Mouse (Mus musculus) lung, postnatal 0 days (tissue): ENCODE data around the gene Grk4. TPM values are rescaled to one million over a fixed set of nuclear protein-coding genes. Genes with fewer than 3 reads are reported as not detected.
A peak's percentile ranks its signal among the peaks of the same experiment; 100 is the strongest.

Source experiments
- ATAC-seq: fragments of 200-750 bp; cut with Nextera tagmentation; 2 replicates; pipeline ENCODE4 v1.8.0; 2017; ENCODE audit warnings: moderate library complexity
- DNase-seq: peaks from one replicate; pipeline ENCODE4 v3.0.0-alpha.2; 2016; ENCODE audit warnings: low spot score
- H3K27ac ChIP-seq: fragments of 300-500 bp; sonication (generic); 2 replicates; pipeline ENCODE4 v1.5.1; 2014; ENCODE audit warnings: antibody characterized with exemption, mild to moderate bottlenecking, low read length, mixed read lengths
- H3K27me3 ChIP-seq: fragments of 300-500 bp; sonication (generic); replicated peaks from 2 replicates; pipeline ENCODE4 v1.6.1; 2014; ENCODE audit warnings: low read length, mixed read lengths; ENCODE audit not compliant: insufficient read depth
- H3K36me3 ChIP-seq: fragments of 300-500 bp; sonication (generic); 2 replicates; pipeline ENCODE4 v1.6.1; 2014; ENCODE audit warnings: low read length, mixed read lengths; ENCODE audit not compliant: insufficient read depth
- H3K4me1 ChIP-seq: fragments of 300-500 bp; sonication (generic); 2 replicates; pipeline ENCODE4 v1.6.1; 2014; ENCODE audit warnings: antibody characterized with exemption, low read depth, low read length, mixed read lengths; ENCODE audit not compliant: insufficient read depth
- H3K4me2 ChIP-seq: fragments of 300-500 bp; sonication (generic); replicated peaks from 2 replicates; pipeline ENCODE4 v1.6.1; 2014; ENCODE audit warnings: low read depth, mild to moderate bottlenecking, low read length, moderate library complexity, mixed read lengths
- H3K4me3 ChIP-seq: fragments of 300-500 bp; sonication (generic); 2 replicates; pipeline ENCODE4 v1.5.1; 2014; ENCODE audit warnings: low read depth, low read length
- H3K9ac ChIP-seq: fragments of 300-500 bp; sonication (generic); replicated peaks from 2 replicates; pipeline ENCODE4 v1.6.1; 2014; ENCODE audit warnings: low read depth, mild to moderate bottlenecking
- H3K9me3 ChIP-seq: fragments of 300-500 bp; sonication (generic); 2 replicates; pipeline ENCODE4 v1.6.1; 2016; ENCODE audit warnings: low read length, mixed read lengths
- CTCF ChIP-seq: IDR thresholded peaks from 2 replicates; pipeline ENCODE4 v1.5.1; 2016; ENCODE audit warnings: antibody characterized with exemption, mild to moderate bottlenecking
- EP300 ChIP-seq: IDR thresholded peaks from 2 replicates; pipeline ENCODE4 v1.6.1; 2016; ENCODE audit warnings: antibody characterized with exemption, mild to moderate bottlenecking, control low read depth
- WGBS: fragments of 180-500 bp; shearing (Covaris S2); extraction: QIAGEN DNeasy Blood & Tissue Kit; methylation state at CpG from one replicate; pipeline ENCODE4 v1.1.7; 2014; 5-methylcytosine and 5-hydroxymethylcytosine counted together
- polyA plus RNA-seq: library from polyadenylated mRNA; unstranded; fragments of >200 nt; fragmentation: Nextera tagmentation; extraction: Ambion mirVana; gene quantifications from 2 replicates; pipeline ENCODE4 v1.2.1, GENCODE M21; 2015

Grk4 gene
- polyA plus RNA-seq, 1 experiment from 2014 or later: 5.1 TPM

DNA sequence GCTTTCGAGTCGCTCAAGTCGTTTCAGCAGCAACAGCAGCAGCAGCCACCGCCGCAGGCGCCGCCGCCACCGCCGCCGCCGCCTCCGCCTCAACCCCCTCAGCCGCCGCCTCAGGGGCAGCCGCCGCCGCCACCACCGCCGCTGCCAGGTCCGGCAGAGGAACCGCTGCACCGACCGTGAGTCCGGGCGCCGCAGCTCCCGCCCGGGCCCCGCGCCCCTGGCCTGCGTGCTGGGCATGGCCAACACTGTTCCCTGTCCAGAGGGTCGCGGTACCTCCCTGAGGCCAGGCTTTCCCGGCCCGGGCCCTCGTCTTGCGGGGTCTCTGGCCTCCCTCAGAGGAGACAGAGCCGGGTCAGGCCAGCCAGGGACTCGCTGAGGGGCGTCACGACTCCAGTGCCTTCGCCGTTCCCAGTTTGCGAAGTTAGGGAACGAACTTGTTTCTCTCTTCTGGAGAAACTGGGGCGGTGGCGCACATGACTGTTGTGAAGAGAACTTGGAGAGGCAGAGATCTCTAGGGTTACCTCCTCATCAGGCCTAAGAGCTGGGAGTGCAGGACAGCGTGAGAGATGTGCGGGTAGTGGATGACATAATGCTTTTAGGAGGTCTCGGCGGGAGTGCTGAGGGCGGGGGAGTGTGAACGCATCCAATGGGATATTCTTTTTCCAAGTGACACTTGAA is 101.9 kb downstream of the Grk4 start:
- H3K9ac ChIP-seq: peak overlapping the region; percentile 92
- H3K27me3 ChIP-seq: no peaks in the 10 kb centered on the region
- H3K36me3 ChIP-seq: no peaks in the 10 kb centered on the region
- H3K4me3 ChIP-seq: peak overlapping the region; percentile 87
- H3K4me1 ChIP-seq: no peaks in the 10 kb centered on the region
- DNase-seq (peak; percentile 67), ATAC-seq (peak; percentile 37)
- 0% methylated on average over 32 of the region's 54 CpGs for WGBS
- H3K9me3 ChIP-seq: no peaks in the 10 kb centered on the region
- no peak for TF ChIP-seq CTCF
- TF ChIP-seq EP300: no peak
- peak overlapping the region; percentile 74 for H3K4me2 ChIP-seq
- H3K27ac ChIP-seq: peak overlapping the region; percentile 64

DNA sequence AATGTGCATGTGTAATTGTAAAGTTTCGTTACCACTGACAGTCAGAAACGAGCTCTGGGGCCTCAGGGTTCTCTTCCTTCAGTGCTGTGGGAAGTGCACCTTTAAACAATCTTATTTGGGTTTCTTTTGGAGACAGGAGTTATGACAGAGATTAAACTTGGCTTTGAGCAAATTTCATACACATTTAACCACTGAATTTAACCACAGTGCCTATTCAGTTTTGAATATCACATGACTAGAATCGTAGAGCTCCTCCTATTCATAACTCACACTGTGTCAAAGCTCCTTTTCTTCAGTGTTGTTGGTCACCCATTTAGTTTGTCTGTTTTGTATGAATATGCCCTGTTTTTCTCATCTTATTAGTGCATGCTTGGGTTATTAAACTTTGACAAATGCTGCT is 111.6 kb downstream of the Grk4 start:
- no peaks in the 10 kb centered on the region for H3K36me3 ChIP-seq
- 93% methylated on average over 3 of the region's 3 CpGs for WGBS

DNA sequence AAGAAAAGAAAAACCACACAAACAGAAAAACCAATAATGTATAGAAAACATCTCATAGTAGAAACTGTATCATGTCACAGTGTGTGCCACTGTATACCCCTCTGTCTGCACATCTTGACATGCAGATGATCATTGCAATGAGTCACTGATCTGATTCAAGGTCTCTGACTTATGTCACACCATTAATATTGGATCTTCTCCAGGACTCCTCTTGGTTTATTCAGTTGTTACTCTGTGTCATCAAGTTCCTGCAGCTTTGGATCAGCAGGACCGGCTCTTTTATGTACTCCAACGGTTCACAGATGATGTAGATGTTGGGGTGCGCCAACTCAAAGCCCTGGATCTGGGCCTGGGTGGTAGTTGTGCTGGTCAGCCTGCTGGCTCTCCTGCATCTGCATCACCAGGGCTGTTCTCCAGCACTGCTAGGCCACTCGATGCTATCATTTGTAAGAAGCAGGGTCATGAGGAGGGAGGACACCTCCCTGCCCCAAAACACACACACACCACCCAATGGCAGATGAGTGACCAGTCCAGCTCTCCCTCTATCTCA is 112.6 kb downstream of the Grk4 start:
- Histone ChIP-seq H3K4me3 (no peak overlapping the region), H3K9ac (no peak overlapping the region), H3K36me3 (no peaks in the 10 kb centered on the region), H3K9me3 (no peaks in the 10 kb centered on the region), H3K27me3 (no peaks in the 10 kb centered on the region), H3K4me1 (no peaks in the 10 kb centered on the region), H3K27ac (no peak overlapping the region), H3K4me2 (no peak overlapping the region)
- TF ChIP-seq CTCF (no peak), EP300 (no peak)
- WGBS: 82% methylated on average over 4 of the region's 4 CpGs
- ATAC-seq (no peak), DNase-seq (no peak)

More for the DNA sequence above, 111.6 kb downstream of the Grk4 start:
- H3K4me2 ChIP-seq: no peak overlapping the region
- DNase-seq (no peak), ATAC-seq (no peak)
- H3K4me3 ChIP-seq: no peak overlapping the region
- H3K9me3 ChIP-seq: no peaks in the 10 kb centered on the region
- TF ChIP-seq EP300 (no peak), CTCF (no peak)
- H3K9ac ChIP-seq: no peak overlapping the region
- no peaks in the 10 kb centered on the region for H3K4me1 ChIP-seq
- no peaks in the 10 kb centered on the region for H3K27me3 ChIP-seq
- H3K27ac ChIP-seq: no peak overlapping the region

DNA sequence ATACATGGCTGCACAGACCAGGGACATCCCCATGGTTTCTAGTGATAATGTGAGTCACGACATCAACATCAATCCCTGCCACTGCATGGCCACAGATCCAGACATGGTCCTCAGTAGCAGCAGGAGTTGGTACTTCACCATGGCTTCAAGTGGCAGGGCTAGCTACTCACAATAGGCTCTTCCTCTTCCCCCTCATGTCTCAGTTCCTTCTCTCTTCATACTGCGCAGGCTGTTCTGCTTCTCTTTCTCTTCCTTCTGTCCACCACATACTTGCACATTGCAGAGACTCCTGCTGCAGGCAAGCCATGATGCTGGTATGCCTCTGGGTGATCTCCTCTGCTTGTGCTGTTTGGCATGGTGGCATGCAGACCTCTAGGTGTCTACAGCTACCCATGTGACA is 113.2 kb downstream of the Grk4 start:
- TF ChIP-seq CTCF: no peak
- no peak for TF ChIP-seq EP300
- no peak overlapping the region for H3K27ac ChIP-seq
- H3K9me3 ChIP-seq: no peaks in the 10 kb centered on the region
- H3K27me3 ChIP-seq: no peaks in the 10 kb centered on the region
- H3K9ac ChIP-seq: no peak overlapping the region
- no peak overlapping the region for H3K4me3 ChIP-seq
- DNase-seq (no peak), ATAC-seq (no peak)
- WGBS: 88% methylated on average over 2 of the region's 2 CpGs
- no peak overlapping the region for H3K4me2 ChIP-seq
- H3K4me1 ChIP-seq: no peaks in the 10 kb centered on the region
- H3K36me3 ChIP-seq: no peaks in the 10 kb centered on the region

DNA sequence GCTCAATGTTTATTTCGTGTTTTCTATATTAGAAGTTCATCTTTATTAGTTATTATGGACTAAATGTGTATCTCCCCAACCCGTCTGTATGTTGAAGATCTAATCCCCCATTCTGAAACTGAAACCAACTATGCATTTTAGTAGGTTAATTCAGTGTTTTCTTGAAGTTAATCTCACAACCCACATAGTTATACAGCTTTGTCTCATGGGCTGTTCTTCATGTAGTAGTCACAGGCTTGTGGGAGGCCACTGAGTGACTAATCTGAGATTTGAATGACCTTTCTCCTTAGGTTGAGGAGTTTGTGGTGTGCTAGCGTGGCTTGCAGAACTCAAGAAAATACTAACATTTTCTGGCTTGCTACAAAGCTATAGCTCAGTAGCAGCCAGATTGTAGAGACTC is 124.8 kb downstream of the Grk4 start:
- H3K9me3 ChIP-seq: no peaks in the 10 kb centered on the region
- H3K4me2 ChIP-seq: no peak overlapping the region
- no peak overlapping the region for H3K9ac ChIP-seq
- no peak overlapping the region for H3K4me3 ChIP-seq
- DNase-seq: no peak
- TF ChIP-seq CTCF (no peak), EP300 (no peak)
- no peaks in the 10 kb centered on the region for H3K4me1 ChIP-seq
- WGBS: 94% methylated on average over 3 of the region's 3 CpGs
- ATAC-seq: no peak
- H3K36me3 ChIP-seq: no peaks in the 10 kb centered on the region
- H3K27me3 ChIP-seq: no peaks in the 10 kb centered on the region
- no peak overlapping the region for H3K27ac ChIP-seq

DNA sequence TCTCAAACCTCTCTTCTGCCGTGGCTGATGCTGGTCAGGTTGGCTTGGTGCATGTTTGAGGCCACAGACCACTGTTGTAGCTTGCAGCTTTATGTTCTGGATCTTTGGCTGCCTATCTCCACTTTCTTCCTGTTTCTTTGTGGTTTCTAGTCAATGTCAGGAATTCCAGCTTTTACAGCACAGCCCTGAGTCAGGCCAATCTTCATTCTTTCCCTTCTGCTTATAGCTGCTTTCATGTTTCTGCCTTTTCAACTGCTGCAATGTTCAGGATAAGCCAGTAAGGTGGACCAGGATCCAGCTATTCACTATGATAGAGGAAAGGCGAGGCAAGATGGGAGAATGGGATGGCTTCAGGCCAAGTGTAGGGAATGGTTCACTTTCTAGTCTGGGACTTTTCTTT is 131.0 kb downstream of the Grk4 start:
- Histone ChIP-seq H3K9ac (no peak overlapping the region), H3K4me3 (no peak overlapping the region), H3K27me3 (no peaks in the 10 kb centered on the region), H3K27ac (no peak overlapping the region), H3K36me3 (peaks cover 12% of the 10 kb centered on the region; the same call in 1 of the 2 replicates), H3K9me3 (no peaks in the 10 kb centered on the region), H3K4me1 (no peaks in the 10 kb centered on the region), H3K4me2 (no peak overlapping the region)
- ATAC-seq (no peak), DNase-seq (no peak)
- no peak for TF ChIP-seq CTCF
- TF ChIP-seq EP300: no peak
- WGBS: 82% methylated on average over 2 of the region's 2 CpGs
